Mouse (Mus musculus) CH12.LX (cell line): ENCODE measurements around the gene Ralgps2.

Experiments used
- CTCF ChIP-seq, 2 experiments: IDR thresholded peaks in 1 of 2; conservative IDR thresholded peaks in 1 of 2; 2 replicates each; pipeline ENCODE4 v1.5.1; 2011 to 2012; ENCODE audit warnings: low read depth in 2 of 2, low read length in 2 of 2, improper control_type of control experiment in 1 of 2, inconsistent platforms in 1 of 2, mild to moderate bottlenecking in 1 of 2, moderate library complexity in 1 of 2
- EP300 ChIP-seq: IDR thresholded peaks from 2 replicates; pipeline ENCODE4 v1.6.1; 2011; ENCODE audit warnings: low read length, improper control_type of control experiment
- MAFK ChIP-seq: IDR thresholded peaks from 2 replicates; pipeline ENCODE4 v1.6.1; 2011; ENCODE audit warnings: low read length, improper control_type of control experiment; ENCODE audit not compliant: insufficient replicate concordance

- no peak for TF ChIP-seq EP300
- TF ChIP-seq MAFK, result no peak
- no peak for TF ChIP-seq CTCF (conservative IDR thresholded peaks at IDR 0.05 in 1 of 2, IDR thresholded peaks at IDR 0.05 in 1 of 2; ENCODE audit: low read depth in 2 of 2, low read length in 2 of 2)
Observed at GRCm38 (mm10) chr1:156905660-156906059, 33.8 kb downstream of the Ralgps2 start.
